Mouse (Mus musculus): ENCODE measurements around the gene Neo1.

DNA sequence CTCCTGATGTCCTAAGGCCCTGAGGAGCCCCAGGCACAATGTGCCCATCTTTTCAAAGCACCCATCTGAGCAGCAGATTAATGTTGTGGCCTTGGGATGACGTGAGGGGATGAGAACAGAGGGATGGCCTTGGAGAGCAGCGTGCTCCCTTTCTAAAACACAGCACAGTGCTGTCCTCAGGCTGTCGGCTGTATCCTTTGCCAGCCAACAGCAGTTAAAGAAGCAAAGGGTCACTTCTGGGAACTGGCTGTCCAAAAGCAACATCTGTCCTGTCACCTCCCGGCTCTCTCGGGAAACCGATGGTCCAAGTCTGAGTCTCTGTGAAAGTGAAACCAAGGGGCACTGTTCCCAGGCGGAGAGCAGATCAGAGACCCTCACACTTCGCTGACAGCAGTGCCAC is 20.0 kb upstream of the Neo1 start:
- TF ChIP-seq CTCF (IDR thresholded peaks at IDR 0.05; ENCODE audit: low read depth, low read length) (no peak), POLR2A (IDR thresholded peaks at IDR 0.05; ENCODE audit: borderline replicate concordance, low read depth, low read length) (no peak)

Measured in bone marrow macrophage, adult 2 months (primary cell).